Mouse (Mus musculus) Patski (cell line): Measurements from ENCODE around the gene Ddb2. TPM values are rescaled to one million over a fixed set of nuclear protein-coding genes. Genes with fewer than 3 reads are reported as not detected.

Experiments
- ATAC-seq: fragments of 100-300 bp; one replicate; pipeline ENCODE4 v1.8.0; 2021
- CTCF ChIA-PET: fragments of 350-600 bp; sonication (Branson Sonifier 250); formaldehyde crosslinking; loops from one replicate; lab custom pipeline; 2022; ENCODE audit warnings: inconsistent platforms; lab: Charles Lee
- POLR2A ChIA-PET: fragments of 350-600 bp; sonication (Branson Sonifier 250); formaldehyde crosslinking; loops from one replicate; lab custom pipeline; 2022; ENCODE audit warnings: antibody characterized with exemption, inconsistent platforms; lab: Charles Lee
- DNase-seq: peaks from one replicate; pipeline ENCODE4 v3.0.0-alpha.2; 2011; ENCODE audit warnings: low read depth, low spot score
- H3K27me3 ChIP-seq: fragments of 371-371 bp; one replicate; pipeline ENCODE4 v1.5.1; 2021
- CTCF ChIP-seq: fragments of 100-300 bp; IDR thresholded peaks from one replicate; pipeline ENCODE4 v1.5.1; 2021
- in situ Hi-C: fragments of 300-500 bp; cut with MboI; formaldehyde crosslinking; loops from 3 replicates; pipeline ENCODE4 v1.11.1; 2018; ENCODE audit warnings: low pct_unique_long_range_greater_than_20kb, mixed read lengths
- polyA plus RNA-seq: library from polyadenylated mRNA; unstranded; gene quantifications from one replicate; pipeline ENCODE4 v1.2.3, GENCODE M21; 2021

Gene Ddb2
- polyA plus RNA-seq, 1 experiment from 2014 or later: 16.1 TPM

GRCm38 (mm10) chr2:91169587-91170322 lies 67.0 kb downstream of the Ddb2 start:
- no peaks in the 10 kb centered on the region for H3K27me3 ChIP-seq
- CTCF ChIA-PET: no interaction called here
- no peak for DNase-seq
- no peak for TF ChIP-seq CTCF
- no peak for ATAC-seq
- POLR2A ChIA-PET: no interaction called here
- in situ Hi-C loops: no loop called here

- in situ Hi-C loops: no loop called here
- no peak for TF ChIP-seq CTCF
- DNase-seq: no peak
- CTCF ChIA-PET: no interaction called here
- POLR2A ChIA-PET: no interaction called here
- ATAC-seq: no peak
- H3K27me3 ChIP-seq: no peaks in the 10 kb centered on the region
These were observed 69.2 kb downstream of the Ddb2 start for GRCm38 (mm10) chr2:91167629-91168028.

DNA sequence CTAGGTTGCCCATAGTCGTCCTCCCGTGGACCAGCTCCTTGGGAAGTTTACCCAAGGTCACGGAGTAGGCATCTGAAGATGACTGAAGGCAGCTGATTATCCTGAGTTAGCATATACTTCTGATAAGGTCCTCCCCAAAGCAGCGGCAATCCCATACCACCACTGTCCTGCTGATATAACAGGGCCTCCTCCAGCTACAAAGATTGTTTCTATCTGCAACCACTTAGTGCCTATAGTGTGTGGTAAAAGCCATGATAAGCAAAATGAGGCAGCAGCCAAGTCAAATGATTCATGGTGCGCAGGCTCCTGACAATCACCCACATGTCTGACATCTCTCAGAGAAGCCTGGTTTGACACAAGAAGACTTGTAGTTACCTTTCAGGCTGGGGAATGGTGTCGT lies 71.8 kb downstream of the Ddb2 start:
- no peak for DNase-seq
- in situ Hi-C loops: no loop called here
- ChIA-PET CTCF (no interaction called here), POLR2A (no interaction called here)
- no peak for TF ChIP-seq CTCF
- no peaks in the 10 kb centered on the region for H3K27me3 ChIP-seq
- ATAC-seq: no peak

DNA sequence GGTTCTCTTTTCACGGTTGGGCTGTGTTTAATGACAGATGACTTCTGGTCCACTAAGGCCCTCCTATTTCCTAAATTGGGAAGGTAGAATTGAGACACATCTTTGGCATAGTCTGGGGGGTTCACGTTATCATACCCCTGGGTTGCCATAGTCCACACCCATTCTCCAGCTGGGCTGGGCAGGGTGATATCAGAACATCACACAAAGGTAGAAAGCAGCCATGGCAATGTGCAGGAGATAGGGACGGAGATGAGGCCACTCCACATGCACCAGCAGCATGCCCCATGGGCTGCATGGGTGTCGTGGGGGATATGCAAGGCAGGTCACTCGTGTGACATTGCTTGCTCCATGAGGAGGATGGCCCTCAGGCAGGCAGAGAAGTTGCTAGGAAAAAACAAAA lies 73.2 kb downstream of the Ddb2 start:
- ATAC-seq (no peak), DNase-seq (no peak)
- no peak for TF ChIP-seq CTCF
- in situ Hi-C loops: no loop called here
- no peaks in the 10 kb centered on the region for H3K27me3 ChIP-seq
- ChIA-PET CTCF (no interaction called here), POLR2A (no interaction called here)

DNA sequence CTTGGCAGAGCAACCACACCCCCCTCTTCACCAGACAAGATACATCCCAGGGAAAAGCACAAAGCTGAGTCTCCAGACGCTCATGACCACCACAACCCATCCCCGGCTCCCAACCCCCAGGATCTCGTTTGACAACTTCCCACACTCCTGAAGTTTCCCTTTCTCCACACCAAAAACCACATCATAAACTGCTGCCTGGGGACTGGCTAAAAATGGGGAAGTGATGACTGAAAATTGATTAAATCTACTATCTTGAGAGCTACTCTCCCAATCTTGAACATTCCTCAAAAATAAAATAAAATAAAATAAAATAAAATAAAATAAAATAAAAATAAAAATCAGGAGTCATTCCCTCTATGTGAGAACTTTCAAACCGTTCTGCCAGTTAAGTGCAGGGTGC lies 73.8 kb downstream of the Ddb2 start:
- CTCF ChIA-PET: no interaction called here
- no peaks in the 10 kb centered on the region for H3K27me3 ChIP-seq
- no peak for TF ChIP-seq CTCF
- ATAC-seq (no peak), DNase-seq (no peak)
- in situ Hi-C loops: no loop called here
- POLR2A ChIA-PET: no interaction called here

Other genes starting within 250 kb of the Ddb2 start
- gene Rapsn, start 201.4 kb downstream of the Ddb2 start, polyA plus RNA-seq: 1.2 TPM
- gene Psmc3, start 183.0 kb downstream of the Ddb2 start, polyA plus RNA-seq: 276 TPM
- gene Slc39a13, start 166.6 kb downstream of the Ddb2 start, polyA plus RNA-seq: 148 TPM
- gene Spi1, start 154.6 kb downstream of the Ddb2 start, polyA plus RNA-seq: 1.1 TPM
- gene Mybpc3, start 118.8 kb downstream of the Ddb2 start, polyA plus RNA-seq: not detected
- gene Madd, start 53.1 kb downstream of the Ddb2 start, polyA plus RNA-seq: 12.8 TPM
- 0.36 TPM for gene Nr1h3, start 34.1 kb downstream of the Ddb2 start, polyA plus RNA-seq
- 45.2 TPM for gene Acp2, start 34.1 kb downstream of the Ddb2 start, polyA plus RNA-seq
- gene Pacsin3, start 19.0 kb upstream of the Ddb2 start, polyA plus RNA-seq: 80.6 TPM
- 71.1 TPM for gene Arfgap2, start 28.0 kb upstream of the Ddb2 start, polyA plus RNA-seq
- gene 1110051M20Rik, start 207.7 kb upstream of the Ddb2 start, polyA plus RNA-seq: 15.1 TPM
- 3.4 TPM for gene Lrp4, start 220.5 kb upstream of the Ddb2 start, polyA plus RNA-seq